In genomic region chr13:63397420-63397819, GRCm38 (mm10) we compare ENCODE assay signal across 19 mouse cellular contexts.
DNase-seq lines count a peak whose midpoint lies in the region; ATAC-seq lines count a peak whose summit lies in the region.
"Had no signal": no experiment of that assay in that cellular context is flagged by ENCODE, and none has a peak within 500 bp of the region (broad histone marks: within the 10 kb centered on the region; RNA-seq: fewer than 3 reads in every experiment).

No protein-coding gene starts in this region.

- peak; percentile 87 for DNase-seq in kidney, adult 11 months
- DNase-seq in kidney, postnatal 10 days = no peak
- peak; percentile 8 for DNase-seq in midbrain, embryonic 11.5 days (ENCODE audit: low spot score, missing footprints)
- peak; percentile 76 for DNase-seq in kidney, postnatal 14 days
- DNase-seq in urinary bladder, adult 18-20 months (ENCODE audit: low spot score in 2 of 2) = no peak
- DNase-seq in spleen, postnatal 14 days (ENCODE audit: low spot score in 2 of 2) = no peak
- DNase-seq: adrenal gland, postnatal 10 days; cerebellum, adult 2 months; gastrocnemius, postnatal 10 days; heart, postnatal 4 days; lung, embryonic 14.5 days; right cerebral cortex, adult 18-20 months; thymus, adult 18-20 months had no signal

- no peaks in the 10 kb centered on the region for H3K9me3 ChIP-seq in midbrain, embryonic 11.5 days (ENCODE audit: control insufficient read depth, low read length)
- no peaks in the 10 kb centered on the region for H3K9me3 ChIP-seq in midbrain, embryonic 15.5 days
- H3K9me3 ChIP-seq: embryonic facial prominence, embryonic 12.5 days; heart, embryonic 12.5 days; limb, embryonic 15.5 days had no signal

- no peak for ATAC-seq in midbrain, embryonic 11.5 days (ENCODE audit: low FRiP score)
- ATAC-seq in midbrain, embryonic 15.5 days (replicated peaks) = no peak
- ATAC-seq: hindbrain, postnatal 0 days had no signal

- no peaks in the 10 kb centered on the region for H3K4me1 ChIP-seq in midbrain, embryonic 11.5 days (ENCODE audit: control insufficient read depth, insufficient read depth, low read length)
- H3K4me1 ChIP-seq in midbrain, embryonic 15.5 days = no peaks in the 10 kb centered on the region
- H3K4me1 ChIP-seq: embryonic facial prominence, embryonic 12.5 days; heart, embryonic 12.5 days; limb, embryonic 15.5 days had no signal

- no peak overlapping the region for H3K9ac ChIP-seq in midbrain, embryonic 11.5 days (ENCODE audit: low read length)
- H3K9ac ChIP-seq in midbrain, embryonic 15.5 days = no peak overlapping the region
- H3K9ac ChIP-seq: embryonic facial prominence, embryonic 12.5 days; heart, embryonic 12.5 days; limb, embryonic 15.5 days; lung, embryonic 14.5 days had no signal

- 97% methylated on average over 1 of the region's 1 CpGs for WGBS in midbrain, embryonic 11.5 days
- 95% methylated on average over 1 of the region's 1 CpGs for WGBS in midbrain, embryonic 15.5 days

- H3K27me3 ChIP-seq in midbrain, embryonic 11.5 days (ENCODE audit: control insufficient read depth, insufficient read depth, low read length) = no peaks in the 10 kb centered on the region
- H3K27me3 ChIP-seq in midbrain, embryonic 15.5 days (replicated peaks) = no peaks in the 10 kb centered on the region
- H3K27me3 ChIP-seq: embryonic facial prominence, embryonic 12.5 days; heart, embryonic 12.5 days; limb, embryonic 15.5 days had no signal

- no peak overlapping the region for H3K27ac ChIP-seq in midbrain, embryonic 11.5 days (ENCODE audit: low read depth, low read length)
- no peak overlapping the region for H3K27ac ChIP-seq in midbrain, embryonic 15.5 days
- H3K27ac ChIP-seq: embryonic facial prominence, embryonic 12.5 days; hindbrain, postnatal 0 days; kidney, postnatal 0 days had no signal

- H3K4me2 ChIP-seq in midbrain, embryonic 11.5 days = no peak overlapping the region
- H3K4me2 ChIP-seq in midbrain, embryonic 15.5 days = no peak overlapping the region
- H3K4me2 ChIP-seq: embryonic facial prominence, embryonic 12.5 days; heart, embryonic 12.5 days; limb, embryonic 15.5 days; lung, embryonic 14.5 days had no signal

- no peak overlapping the region for H3K4me3 ChIP-seq in midbrain, embryonic 11.5 days (ENCODE audit: low read depth, low read length)
- no peak overlapping the region for H3K4me3 ChIP-seq in midbrain, embryonic 15.5 days
- H3K4me3 ChIP-seq: embryonic facial prominence, embryonic 12.5 days; heart, embryonic 12.5 days; limb, embryonic 15.5 days had no signal

- no peaks in the 10 kb centered on the region for H3K36me3 ChIP-seq in midbrain, embryonic 11.5 days (ENCODE audit: control insufficient read depth, insufficient read depth, low read length)
- H3K36me3 ChIP-seq in midbrain, embryonic 15.5 days (replicated peaks) = no peaks in the 10 kb centered on the region
- H3K36me3 ChIP-seq: embryonic facial prominence, embryonic 12.5 days had no signal

Comparison
In these comparisons a context has a peak if more than half of its experiments do, and no peak if none do; other contexts are left out.
1. DNase-seq: peak in kidney, adult 11 months (single experiment), midbrain, embryonic 11.5 days (single experiment) and kidney, postnatal 14 days (single experiment); none in kidney, postnatal 10 days (single experiment), urinary bladder, adult 18-20 months (0 of 2) and spleen, postnatal 14 days (0 of 2).